Mouse (Mus musculus): ENCODE data around the gene Sag.

- no peak for TF ChIP-seq CTCF (conservative IDR thresholded peaks at IDR 0.05; ENCODE audit: low read length)
- TF ChIP-seq POU5F1 (IDR thresholded peaks at IDR 0.05; ENCODE audit: borderline replicate concordance, low read length): no peak
Observed at GRCm38 (mm10) chr1:87813155-87813554, 9.7 kb downstream of the Sag start.

Measured in E14TG2a.4 (cell line).